Mouse (Mus musculus) activated CD4-positive, CD25-positive, alpha-beta regulatory T cell, adult 4 months (primary cell): ENCODE results near the gene Twnk. TPM values are rescaled to one million over a fixed set of nuclear protein-coding genes. Genes with fewer than 3 reads are reported as not detected.

Experiments used
- ATAC-seq: one replicate; pipeline ENCODE4 v1.8.0; 2017
- polyA plus RNA-seq, 2 experiments: library from polyadenylated mRNA; unstranded; fragments of 100-300 nt; shearing (Covaris generic); gene quantifications; one replicate each; pipeline ENCODE4 v1.2.1; 2017

The Twnk gene
- polyA plus RNA-seq, 2 experiments from 2014 or later, result 4.2 to 9.3 TPM

GRCm38 (mm10) chr19:45049523-45049922 lies 44.1 kb downstream of the Twnk start:
- ATAC-seq, result no peak

DNA sequence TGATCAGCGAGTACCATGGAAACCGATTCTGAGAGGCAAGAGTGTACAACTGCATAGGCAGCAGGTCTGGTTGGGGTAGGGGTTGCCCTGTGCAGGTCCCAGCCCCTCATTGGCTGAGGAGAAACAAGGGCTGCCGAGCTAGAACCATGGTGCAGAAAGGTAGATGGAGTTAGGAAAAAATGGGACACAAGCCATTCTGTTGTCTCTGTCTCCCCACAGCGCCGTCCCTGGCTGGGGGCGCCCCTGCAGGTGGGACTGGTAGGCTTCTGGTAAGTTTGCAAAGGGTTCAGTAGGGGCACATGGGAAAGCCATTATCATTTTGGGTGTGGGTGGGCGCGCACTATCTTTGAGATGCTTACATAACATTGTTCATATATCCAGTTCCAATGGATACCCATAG lies 48.0 kb downstream of the Twnk start:
- ATAC-seq, result no peak

GRCm38 (mm10) chr19:45054892-45055690 lies 49.6 kb downstream of the Twnk start:
- no peak for ATAC-seq

- peak; percentile 29 for ATAC-seq
Observed at GRCm38 (mm10) chr19:45056364-45056763, 50.9 kb downstream of the Twnk start.

GRCm38 (mm10) chr19:45056908-45057698 lies 51.6 kb downstream of the Twnk start:
- no peak for ATAC-seq

DNA sequence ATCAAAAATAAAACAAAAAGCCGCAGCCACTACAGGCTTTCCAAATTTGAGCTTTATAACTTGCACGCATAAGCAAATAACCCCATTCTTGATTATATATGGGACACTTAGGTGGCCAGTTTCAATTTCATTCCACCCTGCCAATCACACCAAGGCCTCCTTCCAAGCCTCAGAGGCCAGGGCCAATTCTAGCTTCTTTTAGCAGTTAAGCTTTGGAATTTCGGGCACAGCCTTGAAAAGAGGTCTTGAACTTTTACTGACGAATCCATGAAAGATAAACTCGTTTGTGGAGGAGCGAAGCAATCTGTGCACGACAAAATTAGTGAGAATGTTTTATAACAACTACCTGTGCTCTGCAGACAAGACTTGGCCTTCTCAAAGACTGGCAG lies 52.3 kb downstream of the Twnk start:
- ATAC-seq, result no peak

DNA sequence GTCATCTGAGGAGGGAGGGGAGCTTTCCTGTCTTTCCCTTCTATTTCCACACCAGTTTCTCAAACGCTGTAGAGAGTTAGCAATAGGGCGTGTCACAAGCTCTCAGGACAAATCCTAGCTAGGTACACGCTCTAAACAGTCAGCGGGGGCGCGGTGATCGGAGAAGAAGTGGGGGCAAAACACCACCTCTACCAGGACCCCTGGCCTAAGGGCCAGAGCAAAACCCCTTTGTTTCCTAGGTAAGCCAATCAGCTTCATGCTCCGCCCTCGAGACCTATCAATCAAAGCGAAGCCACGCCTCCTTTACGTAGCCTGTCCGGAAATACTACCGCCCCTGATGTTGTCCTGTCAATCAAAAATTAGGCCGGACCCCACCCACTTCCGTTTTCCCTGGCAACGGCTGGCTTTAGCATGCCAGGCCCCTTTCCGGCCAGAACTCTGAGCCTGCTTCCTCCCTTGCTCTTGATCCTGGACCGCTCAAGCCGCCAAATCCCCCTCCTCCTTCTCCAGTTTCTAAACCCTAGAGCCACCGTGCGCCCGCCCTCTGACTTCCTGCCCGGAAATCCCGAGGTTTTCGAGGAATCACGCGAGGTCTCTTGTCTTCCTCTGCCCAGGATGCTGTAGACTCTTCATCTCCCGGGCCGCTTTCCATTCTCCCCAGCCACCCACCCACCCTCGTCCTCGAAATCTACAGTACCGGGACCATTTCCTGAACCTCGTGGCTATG lies 52.8 kb downstream of the Twnk start:
- ATAC-seq, result peak; percentile 89

- ATAC-seq, result no peak
Observed at GRCm38 (mm10) chr19:45058841-45059240, 53.4 kb downstream of the Twnk start.

Other genes with a start within 250 kb of the Twnk start
- not detected for gene Pax2, start 249.6 kb upstream of the Twnk start, polyA plus RNA-seq
- gene Slf2, start 74.5 kb upstream of the Twnk start, polyA plus RNA-seq, result 10 to 100 TPM; 19.6 to 23.0 TPM
- gene Sema4g, start 16.6 kb upstream of the Twnk start, polyA plus RNA-seq, result under 1 TPM in 1 of 2 experiments, not detected in 1; 0.24 TPM
- gene Mrpl43, start 779 bp downstream of the Twnk start, polyA plus RNA-seq, result 10 to 100 TPM; 67.8 to 71.3 TPM
- 1 to 10 TPM in 1 of 2 experiments, under 1 TPM in 1; 0.78 to 1.8 TPM for gene Lzts2, start 8.8 kb downstream of the Twnk start, polyA plus RNA-seq
- under 1 TPM in 1 of 2 experiments, not detected in 1; 0.32 TPM for gene Pdzd7, start 40.1 kb downstream of the Twnk start, polyA plus RNA-seq
- 10 to 100 TPM; 84.1 to 92.7 TPM for gene Sfxn3, start 41.8 kb downstream of the Twnk start, polyA plus RNA-seq
- gene Kazald1, start 69.6 kb downstream of the Twnk start, polyA plus RNA-seq, result under 1 TPM; 0.47 to 0.48 TPM
- not detected for gene Tlx1, start 145.0 kb downstream of the Twnk start, polyA plus RNA-seq
- not detected for gene Lbx1, start 230.1 kb downstream of the Twnk start, polyA plus RNA-seq